Mouse (Mus musculus): ENCODE results near the gene Gm28035. TPM values are rescaled to one million over a fixed set of nuclear protein-coding genes. Genes with fewer than 3 reads are reported as not detected.

Gm28035 gene
- polyA plus RNA-seq, 1 experiment from 2014 or later: 0.05 TPM

DNA sequence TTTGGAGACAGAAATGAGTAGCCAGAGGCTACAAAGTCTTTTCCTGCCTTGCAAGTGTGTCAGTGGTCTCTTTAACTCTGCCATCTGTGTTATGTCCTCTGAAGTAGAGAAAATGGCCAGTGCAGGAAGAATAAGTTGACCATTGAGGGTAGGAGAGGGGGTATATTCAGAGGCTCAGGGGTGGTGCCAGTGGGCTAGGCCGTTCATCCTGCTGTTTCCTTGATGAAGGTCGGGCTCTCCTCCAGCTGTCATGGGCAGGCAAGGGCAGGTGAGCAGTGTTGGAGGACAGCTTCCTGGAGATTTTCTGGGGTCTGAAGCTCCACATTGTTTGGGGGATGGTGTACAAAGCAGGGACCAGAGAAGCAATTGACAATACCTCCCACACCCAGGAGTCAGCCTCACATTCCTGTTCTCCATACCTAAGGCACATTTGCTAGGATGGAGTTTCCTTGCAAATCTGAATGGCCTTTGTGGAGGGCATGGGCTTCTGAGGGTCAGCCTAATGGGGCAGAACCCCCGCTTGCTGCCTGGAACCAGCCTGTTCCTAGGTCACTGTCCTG lies 1.4 kb upstream of the Gm28035 start:
- peaks cover 41% of the 10 kb centered on the region for H3K36me3 ChIP-seq
- peaks cover 67% of the 10 kb centered on the region for H3K4me1 ChIP-seq (replicated peaks)

DNA sequence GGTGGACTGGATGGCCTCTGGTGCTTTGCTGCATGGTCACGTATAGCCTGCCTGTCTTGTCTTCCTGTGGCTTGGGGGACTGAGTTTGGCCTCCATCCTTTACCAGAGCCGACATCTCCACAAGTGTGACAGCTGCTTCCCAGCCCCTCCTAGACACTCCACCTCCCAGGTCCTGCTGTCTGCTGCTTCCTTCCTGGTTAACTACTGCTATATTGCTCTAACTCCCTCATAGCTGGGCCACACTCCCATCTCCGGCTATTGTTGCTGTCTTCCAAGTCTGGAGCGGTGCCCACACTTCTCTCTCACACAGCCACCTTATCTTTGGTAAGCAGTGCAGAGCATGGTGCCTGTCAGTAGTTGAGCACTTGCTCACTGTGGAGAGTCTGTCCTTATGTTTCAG lies 590 bp upstream of the Gm28035 start:
- H3K4me3 ChIP-seq (replicated peaks): peak overlapping the region; percentile 86
- H3K27me3 ChIP-seq: no peaks in the 10 kb centered on the region
- peak overlapping the region; percentile 96 for H3K9ac ChIP-seq
- 31% methylated on average over 4 of the region's 4 CpGs for WGBS (ENCODE audit: insufficient replicate concordance)
- peaks cover 74% of the 10 kb centered on the region for H3K4me1 ChIP-seq (replicated peaks)
- DNase-seq: peak; percentile 35
- H3K27ac ChIP-seq: peak overlapping the region; percentile 88
- H3K9me3 ChIP-seq (replicated peaks): no peaks in the 10 kb centered on the region
- peak overlapping the region; percentile 82 for H3K4me2 ChIP-seq
- peaks cover 48% of the 10 kb centered on the region for H3K36me3 ChIP-seq
- ATAC-seq (ENCODE audit: low read depth): peak; percentile 22

More for the DNA sequence above, 1.4 kb upstream of the Gm28035 start:
- Histone ChIP-seq H3K4me3 (replicated peaks) (peak overlapping the region; percentile 86), H3K4me2 (peak overlapping the region; percentile 82), H3K9ac (peak overlapping the region; percentile 96), H3K27me3 (no peaks in the 10 kb centered on the region), H3K27ac (peak overlapping the region; percentile 88), H3K9me3 (replicated peaks) (no peaks in the 10 kb centered on the region)
- ATAC-seq (ENCODE audit: low read depth): no peak
- WGBS (ENCODE audit: insufficient replicate concordance): 67% methylated on average over 3 of the region's 3 CpGs
- no peak for DNase-seq

DNA sequence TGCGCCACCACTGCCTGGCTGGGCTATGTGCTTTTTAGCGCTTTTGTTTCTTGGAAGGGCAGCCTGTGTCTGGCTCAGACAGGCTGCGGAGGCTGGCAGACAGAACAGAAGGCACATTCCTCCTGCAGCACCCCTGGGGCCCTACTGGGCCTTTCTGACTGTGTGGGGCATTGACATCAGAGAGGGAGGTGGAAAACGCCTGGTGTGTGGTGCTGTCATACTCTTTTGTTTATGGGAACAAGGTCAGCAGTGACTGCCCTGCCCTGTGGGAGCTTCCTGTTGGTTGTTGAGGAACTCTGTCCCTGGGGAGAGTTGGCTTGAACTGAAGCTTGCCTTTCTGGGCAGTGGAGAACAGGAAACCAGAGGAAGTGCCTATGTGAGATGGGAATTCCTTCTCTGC lies 2.1 kb downstream of the Gm28035 start:
- no peaks in the 10 kb centered on the region for H3K27me3 ChIP-seq
- no peak overlapping the region for H3K4me3 ChIP-seq (replicated peaks)
- ATAC-seq (ENCODE audit: low read depth) (no peak), DNase-seq (no peak)
- H3K9ac ChIP-seq: peak overlapping the region; percentile 15; the same call in 1 of the 2 replicates
- H3K27ac ChIP-seq: peak overlapping the region; percentile 39
- H3K4me1 ChIP-seq (replicated peaks): peaks cover 81% of the 10 kb centered on the region
- no peak overlapping the region for H3K4me2 ChIP-seq
- H3K9me3 ChIP-seq (replicated peaks): no peaks in the 10 kb centered on the region
- peaks cover 56% of the 10 kb centered on the region for H3K36me3 ChIP-seq
- whole genome bisulfite sequencing (ENCODE audit: insufficient replicate concordance): 56% methylated on average over 4 of the region's 4 CpGs

DNA sequence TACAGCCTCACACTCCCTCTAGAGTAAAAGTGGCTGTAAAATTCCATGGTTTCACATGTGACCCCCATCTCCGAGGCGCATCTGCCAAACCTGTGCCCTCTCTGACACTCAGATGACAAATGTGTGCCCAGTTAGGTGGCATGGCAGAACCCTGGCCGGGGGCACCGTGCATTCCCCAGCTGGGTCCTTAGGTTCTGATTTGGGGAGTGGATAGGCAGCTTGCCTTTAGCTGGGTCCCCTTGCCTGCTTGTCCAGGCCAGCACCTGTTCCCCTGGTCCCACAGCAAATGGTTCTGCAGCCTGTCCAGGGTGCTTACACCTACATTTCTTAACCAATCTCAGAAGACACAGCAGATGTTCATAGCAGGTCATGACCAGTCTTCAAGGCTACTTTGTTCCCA lies 3.0 kb downstream of the Gm28035 start:
- no peak overlapping the region for H3K4me2 ChIP-seq
- no peak overlapping the region for H3K4me3 ChIP-seq (replicated peaks)
- peaks cover 63% of the 10 kb centered on the region for H3K36me3 ChIP-seq
- no peak for ATAC-seq (ENCODE audit: low read depth)
- H3K4me1 ChIP-seq (replicated peaks): peaks cover 78% of the 10 kb centered on the region
- H3K27me3 ChIP-seq: no peaks in the 10 kb centered on the region
- WGBS (ENCODE audit: insufficient replicate concordance): 91% methylated on average over 4 of the region's 4 CpGs
- no peak overlapping the region for H3K27ac ChIP-seq
- no peaks in the 10 kb centered on the region for H3K9me3 ChIP-seq (replicated peaks)
- H3K9ac ChIP-seq: no peak overlapping the region
- no peak for DNase-seq

- Histone ChIP-seq H3K27me3 (no peaks in the 10 kb centered on the region), H3K36me3 (peaks cover 75% of the 10 kb centered on the region), H3K4me2 (no peak overlapping the region), H3K4me3 (replicated peaks) (no peak overlapping the region), H3K9me3 (replicated peaks) (no peaks in the 10 kb centered on the region), H3K9ac (no peak overlapping the region), H3K4me1 (replicated peaks) (peaks cover 65% of the 10 kb centered on the region), H3K27ac (peak overlapping the region; percentile 36; the same call in 1 of the 2 replicates)
- DNase-seq: no peak
- WGBS (ENCODE audit: insufficient replicate concordance): 74% methylated on average over 7 of the region's 7 CpGs
- ATAC-seq (ENCODE audit: low read depth): 0 out of 2 replicates have a peak, but pooled peaks have one; percentile 21
These were observed 4.3 kb downstream of the Gm28035 start for GRCm38 (mm10) chr2:30244595-30245178.

GRCm38 (mm10) chr2:30247036-30247435 lies 6.7 kb downstream of the Gm28035 start:
- no peak overlapping the region for H3K9ac ChIP-seq
- H3K36me3 ChIP-seq: peaks cover 62% of the 10 kb centered on the region
- ATAC-seq (ENCODE audit: low read depth) (no peak), DNase-seq (no peak)
- no peaks in the 10 kb centered on the region for H3K27me3 ChIP-seq
- no peak overlapping the region for H3K4me2 ChIP-seq
- H3K27ac ChIP-seq: no peak overlapping the region
- H3K4me3 ChIP-seq (replicated peaks): no peak overlapping the region
- H3K4me1 ChIP-seq (replicated peaks): peaks cover 64% of the 10 kb centered on the region
- 85% methylated on average over 5 of the region's 5 CpGs for WGBS (ENCODE audit: insufficient replicate concordance)
- no peaks in the 10 kb centered on the region for H3K9me3 ChIP-seq (replicated peaks)

DNA sequence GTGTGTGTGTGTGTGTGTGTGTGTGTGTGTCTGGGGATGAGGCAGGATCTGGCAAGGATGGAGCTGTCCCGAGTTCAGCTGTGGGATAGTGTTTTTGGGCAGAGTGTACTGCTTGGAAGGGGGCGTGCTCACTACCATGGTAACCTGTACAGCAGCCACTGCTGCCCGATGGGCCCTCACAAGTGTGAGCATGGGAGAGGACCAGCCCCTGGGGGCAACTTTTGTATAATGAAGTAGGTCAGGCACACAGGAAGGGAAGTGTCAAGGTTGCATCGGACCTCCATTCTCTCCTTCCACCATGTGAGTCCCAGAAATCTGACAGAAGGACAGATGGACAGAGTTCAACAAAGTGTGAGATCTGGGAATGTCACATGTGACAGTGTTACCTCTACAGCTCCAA lies 7.3 kb downstream of the Gm28035 start:
- WGBS (ENCODE audit: insufficient replicate concordance): 75% methylated on average over 4 of the region's 4 CpGs

DNA sequence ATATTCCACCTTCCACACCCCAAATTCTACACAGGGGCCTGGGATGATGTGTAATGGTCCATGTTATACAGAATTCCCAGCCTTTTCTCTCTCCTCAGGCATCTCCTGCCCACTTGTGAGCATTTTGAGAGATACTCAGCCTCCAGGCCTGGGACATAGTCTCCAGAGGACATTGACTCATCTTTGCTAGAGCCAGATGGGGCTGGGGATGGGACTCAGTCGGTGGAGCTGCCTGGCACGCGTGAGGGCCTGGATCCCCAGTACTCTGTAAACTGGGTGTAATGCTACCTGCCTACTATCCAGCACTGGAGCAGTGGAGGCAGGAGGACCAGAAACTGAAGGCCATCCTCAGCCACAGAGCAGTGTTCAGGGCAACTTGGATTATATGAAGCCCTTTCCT lies 8.8 kb downstream of the Gm28035 start:
- no peak overlapping the region for H3K27ac ChIP-seq
- H3K36me3 ChIP-seq: peaks cover 46% of the 10 kb centered on the region
- H3K27me3 ChIP-seq: no peaks in the 10 kb centered on the region
- H3K4me2 ChIP-seq: no peak overlapping the region
- no peaks in the 10 kb centered on the region for H3K9me3 ChIP-seq (replicated peaks)
- H3K4me3 ChIP-seq (replicated peaks): no peak overlapping the region
- ATAC-seq (ENCODE audit: low read depth) (no peak), DNase-seq (no peak)
- whole genome bisulfite sequencing (ENCODE audit: insufficient replicate concordance): 94% methylated on average over 3 of the region's 3 CpGs
- no peak overlapping the region for H3K9ac ChIP-seq
- peaks cover 64% of the 10 kb centered on the region for H3K4me1 ChIP-seq (replicated peaks)

More for the DNA sequence above, 7.3 kb downstream of the Gm28035 start:
- H3K27ac ChIP-seq: no peak overlapping the region
- ATAC-seq (ENCODE audit: low read depth) (no peak), DNase-seq (no peak)
- H3K4me1 ChIP-seq (replicated peaks): peaks cover 64% of the 10 kb centered on the region
- peaks cover 56% of the 10 kb centered on the region for H3K36me3 ChIP-seq
- H3K4me2 ChIP-seq: no peak overlapping the region
- no peak overlapping the region for H3K9ac ChIP-seq
- H3K27me3 ChIP-seq: no peaks in the 10 kb centered on the region
- no peaks in the 10 kb centered on the region for H3K9me3 ChIP-seq (replicated peaks)
- H3K4me3 ChIP-seq (replicated peaks): no peak overlapping the region

DNA sequence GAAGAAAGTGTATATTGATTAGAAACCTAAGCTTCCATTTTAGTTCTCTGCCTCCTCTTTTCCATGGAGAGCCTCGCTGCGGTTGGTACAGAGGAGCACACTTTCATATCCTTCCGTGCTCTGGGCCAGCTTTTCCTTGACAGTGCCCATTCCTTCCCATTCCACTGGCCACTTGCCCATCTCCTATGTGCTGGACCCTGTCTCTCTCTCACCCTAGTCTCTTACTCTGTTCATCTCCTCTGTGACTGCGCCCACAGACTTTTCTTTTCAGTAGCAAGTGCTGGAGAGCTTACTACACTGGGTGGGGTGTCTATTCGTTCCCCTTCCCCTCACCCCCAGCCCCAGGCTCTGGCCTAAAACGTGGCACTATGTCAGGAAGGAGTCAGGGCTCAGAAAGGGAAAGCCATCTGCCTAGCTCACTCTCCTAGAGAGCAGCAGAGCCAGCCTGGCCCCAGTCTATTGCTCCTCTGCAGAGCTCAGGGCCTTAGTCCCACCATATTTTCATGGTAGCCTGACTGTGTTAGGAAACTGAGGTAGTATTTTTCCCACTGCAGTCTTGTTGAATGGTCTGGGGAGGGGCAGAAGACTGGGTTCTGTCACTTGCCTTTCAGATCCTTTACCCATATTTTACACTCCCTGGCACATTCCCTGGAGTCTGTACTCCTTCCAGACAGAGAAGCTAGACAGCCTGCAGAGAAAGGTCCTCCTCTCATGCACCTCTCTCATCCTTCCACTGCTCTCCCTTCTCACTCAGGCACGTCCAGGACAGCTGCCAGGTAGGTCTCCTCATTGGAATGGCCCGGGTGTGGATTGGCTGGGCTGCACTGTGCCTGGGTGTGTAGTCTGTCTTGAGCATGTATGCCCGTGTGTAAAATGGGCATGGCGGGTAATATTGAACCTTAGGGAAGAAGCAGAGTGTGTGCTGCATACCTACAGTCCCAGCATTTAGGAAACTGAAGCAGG lies 10.1 kb downstream of the Gm28035 start:
- Histone ChIP-seq H3K4me2 (no peak overlapping the region), H3K36me3 (peaks cover 47% of the 10 kb centered on the region), H3K9me3 (replicated peaks) (no peaks in the 10 kb centered on the region), H3K4me3 (replicated peaks) (no peak overlapping the region), H3K27me3 (no peaks in the 10 kb centered on the region), H3K27ac (peak overlapping the region; percentile 9), H3K4me1 (replicated peaks) (peaks cover 53% of the 10 kb centered on the region), H3K9ac (no peak overlapping the region)
- 81% methylated on average over 10 of the region's 10 CpGs for WGBS (ENCODE audit: insufficient replicate concordance)
- DNase-seq (no peak), ATAC-seq (ENCODE audit: low read depth) (no peak)

GRCm38 (mm10) chr2:30251417-30252104 lies 11.2 kb downstream of the Gm28035 start:
- Histone ChIP-seq H3K27me3 (no peaks in the 10 kb centered on the region), H3K9ac (peak overlapping the region; percentile 22; the same call in 1 of the 2 replicates), H3K36me3 (peaks cover 51% of the 10 kb centered on the region), H3K4me2 (peak overlapping the region; percentile 3; the same call in 1 of the 2 replicates), H3K4me1 (replicated peaks) (peaks cover 44% of the 10 kb centered on the region), H3K9me3 (replicated peaks) (no peaks in the 10 kb centered on the region), H3K27ac (peak overlapping the region; percentile 53), H3K4me3 (replicated peaks) (no peak overlapping the region)
- ATAC-seq (ENCODE audit: low read depth) (peak; percentile 82), DNase-seq (peak; percentile 48)
- WGBS (ENCODE audit: insufficient replicate concordance): 40% methylated on average over 5 of the region's 5 CpGs

GRCm38 (mm10) chr2:30252521-30252920 lies 12.2 kb downstream of the Gm28035 start:
- H3K4me3 ChIP-seq (replicated peaks): no peak overlapping the region
- no peak for ATAC-seq (ENCODE audit: low read depth)
- H3K9me3 ChIP-seq (replicated peaks): no peaks in the 10 kb centered on the region
- no peaks in the 10 kb centered on the region for H3K27me3 ChIP-seq
- 71% methylated on average over 3 of the region's 3 CpGs for WGBS (ENCODE audit: insufficient replicate concordance)
- H3K9ac ChIP-seq: no peak overlapping the region
- H3K4me2 ChIP-seq: no peak overlapping the region
- no peak for DNase-seq
- H3K4me1 ChIP-seq (replicated peaks): peaks cover 45% of the 10 kb centered on the region
- peaks cover 60% of the 10 kb centered on the region for H3K36me3 ChIP-seq
- H3K27ac ChIP-seq: no peak overlapping the region; the same call in 1 of the 2 replicates
